Mouse (Mus musculus) layer of hippocampus, adult 8-10 months (tissue): ENCODE measurements around the gene Krt34. TPM values are rescaled to one million over a fixed set of nuclear protein-coding genes. Genes with fewer than 3 reads are reported as not detected.

Experiments
- DNase-seq, 2 experiments: peaks; one replicate each; pipeline ENCODE4 v3.0.0; 2022; ENCODE audit warnings: low spot score in 2 of 2
- total RNA-seq, 4 experiments: library from RNA; stranded (reverse); gene quantifications; 2 replicates each; pipeline ENCODE4 v1.2.4; 2022

Gene Krt34
- total RNA-seq, result not detected

DNA sequence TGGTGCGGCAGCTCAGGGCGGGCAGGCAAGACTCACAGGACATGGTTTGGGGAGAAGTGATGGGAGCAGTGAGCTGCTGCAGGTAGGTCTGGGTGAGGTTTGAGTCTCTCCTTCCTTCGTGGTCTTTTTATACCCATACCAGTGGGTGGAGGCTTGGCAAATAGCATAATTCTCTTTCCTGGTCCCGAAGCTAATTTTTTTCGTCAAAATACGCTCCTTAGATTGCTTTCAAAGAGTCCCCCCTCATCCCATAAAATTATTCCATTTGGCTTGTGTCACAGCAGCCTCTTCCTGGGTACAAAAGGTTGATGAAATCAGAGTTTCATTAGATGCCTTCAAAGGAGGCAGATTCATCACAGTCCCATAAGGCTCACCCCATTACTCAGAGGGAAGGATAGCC, at the start of gene Krt34:
Krt34 (minus strand) TSS at position 101 of the 400 bp plus-strand sequence.
- no peak for DNase-seq

DNA sequence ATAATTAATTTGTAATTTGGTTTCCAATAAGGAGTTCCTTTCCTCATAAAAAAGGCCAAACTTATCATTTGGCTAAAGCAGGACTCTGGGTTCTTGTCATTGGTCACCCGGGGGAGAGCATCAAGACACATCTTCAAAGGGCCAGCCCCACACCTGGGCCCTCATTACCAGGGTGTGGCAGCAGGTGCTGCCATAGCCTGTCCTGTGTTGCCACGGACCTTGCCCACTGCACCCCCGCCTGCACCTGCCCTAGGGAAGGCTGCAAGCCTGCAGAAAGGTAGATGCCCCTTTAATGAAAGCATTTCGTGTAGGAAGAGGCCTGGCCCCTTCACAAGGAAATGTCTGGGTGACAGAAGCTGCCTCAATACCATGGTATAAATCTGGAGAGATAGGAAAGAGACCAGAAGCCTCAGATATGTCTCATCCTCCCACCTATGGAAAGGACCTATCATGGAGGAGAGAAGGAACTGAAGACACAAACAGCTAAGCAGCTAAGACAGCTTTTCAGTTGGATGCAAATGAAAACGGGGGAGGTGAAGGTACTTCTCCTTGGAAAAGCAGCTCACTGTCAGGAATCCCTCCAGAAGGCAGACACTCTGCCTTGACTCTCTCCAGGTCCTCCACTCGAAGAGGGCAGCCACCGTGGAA, 47.1 kb upstream of the Krt34 start:
- no peak for DNase-seq

DNA sequence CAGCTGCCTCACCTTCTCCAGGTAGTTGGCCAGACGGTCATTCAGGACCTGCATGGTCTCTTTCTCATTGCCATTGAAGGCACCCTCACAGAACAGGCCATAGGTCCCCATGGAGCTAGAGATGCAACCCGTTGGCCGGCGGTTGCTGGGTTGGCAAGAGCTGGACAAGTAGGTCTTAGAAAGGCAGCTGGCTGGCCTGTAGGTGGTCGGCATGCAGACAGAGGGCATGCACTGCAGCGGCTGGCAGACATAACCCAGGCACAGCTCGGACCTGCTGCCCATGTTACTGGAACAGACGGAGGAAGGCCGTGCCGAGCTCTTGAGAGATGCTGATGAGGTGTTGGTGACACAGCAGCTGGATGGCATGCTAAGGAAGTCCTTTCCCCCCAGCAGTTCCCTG, 46.5 kb upstream of the Krt34 start, which contains the start of gene Krt32:
Krt32 (minus strand) TSS at position 366 of the 400 bp plus-strand sequence.
- DNase-seq, result no peak

DNA sequence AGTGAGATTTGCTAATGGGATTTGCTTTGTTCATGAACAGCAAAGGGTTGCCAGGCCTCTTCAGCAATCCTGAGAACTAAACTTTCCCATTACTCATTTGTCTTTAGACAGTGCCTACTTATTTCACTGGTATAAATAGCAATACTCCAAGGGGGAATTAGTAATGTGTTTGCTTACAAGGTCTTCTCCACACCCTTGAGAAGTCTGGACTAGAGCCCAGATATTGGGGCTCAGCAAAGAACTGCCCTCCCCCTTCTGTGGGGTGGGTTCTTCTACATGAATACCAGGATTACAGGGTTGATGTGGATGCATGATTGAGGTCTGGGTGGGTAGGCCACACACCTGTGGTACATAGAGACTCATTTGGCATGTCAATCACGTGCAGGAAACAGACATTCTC, 32.5 kb upstream of the Krt34 start:
- no peak for DNase-seq

DNA sequence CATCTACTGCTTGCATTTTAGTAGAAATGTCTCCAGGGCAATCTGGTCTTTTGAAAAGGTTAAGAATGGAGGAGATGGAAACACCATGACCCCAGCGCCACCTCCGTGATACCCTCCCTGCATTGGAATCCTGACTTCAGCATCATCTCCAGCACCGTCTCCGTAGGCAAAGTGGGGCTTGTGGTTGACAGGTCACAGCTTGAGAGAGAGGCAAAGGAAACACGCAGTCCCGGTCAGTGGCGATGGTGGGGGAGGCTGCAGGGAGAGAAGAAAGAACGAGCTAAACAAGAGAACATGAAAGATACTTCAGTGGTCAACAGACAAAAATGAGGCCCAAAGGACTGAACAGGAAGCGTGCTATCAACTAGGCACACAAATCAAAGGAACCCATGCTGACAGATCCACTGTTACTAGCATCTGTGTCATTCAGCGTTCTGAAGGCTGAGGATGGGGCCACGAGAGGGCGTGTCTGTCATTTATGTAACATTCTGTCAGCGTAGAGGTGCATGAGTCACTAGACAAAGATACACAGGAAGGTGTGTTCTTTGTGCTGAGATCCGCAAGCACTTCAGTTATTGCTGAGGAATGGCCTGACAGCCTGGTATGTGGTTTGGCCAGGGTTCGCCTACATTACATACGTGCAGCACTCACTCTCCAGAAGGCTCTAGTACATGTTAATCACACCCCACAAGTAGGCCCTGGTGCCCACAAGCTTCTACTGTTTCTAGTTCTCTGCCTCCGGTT, 26.1 kb upstream of the Krt34 start:
- no peak for DNase-seq

DNA sequence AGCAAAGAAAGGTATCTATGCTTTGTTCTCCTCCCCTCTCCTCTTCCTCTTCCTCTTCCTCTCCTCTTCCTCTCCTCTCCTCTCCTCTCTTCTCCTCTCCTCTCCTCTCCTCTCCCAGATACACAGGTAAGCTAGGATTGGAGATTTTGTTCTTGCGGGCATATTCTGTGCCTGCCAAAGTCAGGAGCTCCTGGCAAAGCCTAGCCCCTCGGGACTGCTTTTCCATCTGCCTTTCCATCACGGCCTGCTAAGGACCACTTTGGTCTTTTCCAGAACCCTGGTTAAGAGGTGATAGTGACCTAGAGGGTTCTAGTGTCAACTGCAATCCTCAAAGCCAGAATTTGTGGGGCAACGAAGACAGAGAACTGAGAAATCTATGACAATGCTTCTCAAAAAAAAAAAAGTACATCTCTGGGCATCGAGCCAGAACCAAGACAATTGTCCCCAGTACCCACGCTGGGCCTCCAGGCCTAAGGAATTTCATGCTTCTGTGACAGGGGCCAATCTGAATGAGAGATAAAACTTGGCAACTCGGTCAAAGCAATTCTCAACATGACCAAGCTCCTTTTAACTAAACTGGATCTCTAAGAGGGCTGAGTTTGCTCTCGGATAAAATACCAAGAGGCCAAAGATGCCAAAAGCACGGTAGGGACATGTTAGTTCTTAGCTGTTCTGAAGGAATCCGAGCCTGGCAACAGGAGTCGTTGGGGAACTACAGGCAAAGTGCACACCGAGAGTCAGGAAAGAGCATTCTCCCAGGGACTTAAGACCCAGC, 25.1 kb upstream of the Krt34 start:
- DNase-seq, result no peak

DNA sequence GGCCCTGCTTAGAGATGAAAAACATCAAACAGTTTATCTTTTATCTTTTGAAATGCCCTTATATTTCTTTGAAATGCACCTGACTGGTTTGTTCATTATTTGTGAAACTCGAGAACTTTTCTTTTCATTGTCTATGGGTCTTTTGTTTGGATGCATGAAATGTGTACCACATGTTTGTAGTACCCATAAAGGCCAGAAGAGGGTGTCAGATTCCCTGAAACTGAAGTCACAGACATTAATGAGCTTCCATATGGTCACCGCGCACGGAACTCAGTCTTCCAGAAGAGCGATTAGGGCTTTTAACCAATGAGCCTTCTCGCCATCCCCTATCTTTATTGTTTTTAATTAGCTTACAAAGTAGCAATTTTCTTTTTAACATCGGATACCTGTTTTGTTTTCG, 17.5 kb upstream of the Krt34 start:
- DNase-seq, result no peak

DNA sequence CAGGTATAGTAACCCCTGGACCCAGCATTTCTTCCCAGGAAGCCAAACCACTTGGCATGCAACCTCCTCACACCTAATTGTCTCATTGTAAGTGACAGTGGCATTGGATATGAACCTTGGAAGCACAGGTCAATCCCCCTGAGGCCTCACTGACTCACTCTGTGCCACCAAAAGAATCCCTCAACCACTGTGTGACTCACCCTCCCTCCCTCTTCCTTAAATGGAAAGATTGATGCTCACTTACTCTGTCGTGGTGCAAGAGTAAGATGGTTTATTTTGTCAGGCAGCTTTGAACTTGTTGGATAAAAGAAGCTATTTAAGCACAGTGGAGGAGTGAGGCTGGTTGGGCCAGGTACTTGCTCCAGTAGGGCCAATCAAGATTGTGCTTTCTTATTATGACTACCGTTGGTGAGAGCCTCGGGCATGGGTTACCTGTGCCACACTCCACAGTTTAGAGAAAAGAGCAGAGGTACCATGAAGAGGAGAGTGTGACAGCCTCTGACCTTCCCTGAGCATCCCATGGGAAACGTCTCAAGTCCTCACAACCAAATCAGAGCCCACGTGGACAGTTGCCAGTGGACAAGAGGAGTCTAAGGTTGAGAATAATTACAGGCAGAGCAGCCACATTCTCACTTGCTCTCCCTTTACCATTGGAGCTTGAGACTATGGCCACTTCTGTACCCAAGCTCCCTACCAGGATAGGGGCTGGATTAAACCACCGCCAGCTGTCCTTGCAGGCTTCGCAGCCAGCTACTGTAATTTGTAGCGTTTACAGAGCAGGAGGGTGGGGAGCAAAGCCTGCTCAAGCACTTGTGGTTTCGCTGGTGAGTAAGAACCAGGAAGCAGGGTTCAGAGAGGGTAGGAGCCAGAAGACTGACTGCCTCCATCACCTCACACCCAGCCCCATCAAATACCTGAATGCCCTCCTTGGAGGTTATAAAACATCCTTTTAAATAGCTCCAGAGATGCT, 14.6 kb upstream of the Krt34 start:
- no peak for DNase-seq

DNA sequence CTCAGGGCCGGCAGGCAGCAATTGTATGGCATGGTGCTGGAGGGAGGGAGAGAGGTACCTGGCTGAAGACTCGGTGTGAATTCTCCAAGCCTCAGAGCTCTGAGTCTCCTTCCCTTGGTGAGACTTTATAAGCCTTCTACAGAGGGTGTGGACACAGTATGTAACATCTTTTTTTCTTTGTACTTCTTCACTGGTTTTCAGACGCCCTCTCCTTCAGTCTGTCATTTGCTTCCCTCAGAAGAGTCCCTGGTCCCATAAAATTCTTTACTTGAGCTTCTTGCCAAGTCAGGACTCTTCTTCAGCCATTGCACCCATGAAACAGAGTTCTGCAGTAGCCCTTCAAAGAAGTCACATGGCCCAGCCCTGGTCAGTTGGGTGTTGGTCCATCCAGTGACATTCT, 9.1 kb upstream of the Krt34 start, which contains the start of gene Krt31:
Krt31 (minus strand) TSS at position 101 of the 400 bp plus-strand sequence.
- DNase-seq, result no peak

DNA sequence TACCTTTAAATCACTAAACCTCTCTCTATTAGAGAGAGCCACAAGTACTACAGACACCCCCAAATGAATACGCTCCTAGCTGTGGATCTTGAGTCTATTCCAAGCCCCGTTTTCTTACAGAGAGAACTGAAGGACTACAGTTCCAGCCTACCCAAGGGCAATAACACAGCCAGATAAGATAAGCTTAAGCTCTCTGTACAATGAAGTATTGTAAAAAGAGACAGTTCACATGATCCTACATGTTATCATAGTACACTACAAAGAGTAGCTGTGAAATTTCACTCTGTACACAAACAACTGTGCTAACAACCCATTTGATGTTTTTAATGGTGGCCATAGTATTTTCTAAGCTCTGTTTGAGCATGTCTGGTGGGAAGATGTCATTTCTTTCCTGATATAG, 5.8 kb upstream of the Krt34 start:
- DNase-seq, result no peak

DNA sequence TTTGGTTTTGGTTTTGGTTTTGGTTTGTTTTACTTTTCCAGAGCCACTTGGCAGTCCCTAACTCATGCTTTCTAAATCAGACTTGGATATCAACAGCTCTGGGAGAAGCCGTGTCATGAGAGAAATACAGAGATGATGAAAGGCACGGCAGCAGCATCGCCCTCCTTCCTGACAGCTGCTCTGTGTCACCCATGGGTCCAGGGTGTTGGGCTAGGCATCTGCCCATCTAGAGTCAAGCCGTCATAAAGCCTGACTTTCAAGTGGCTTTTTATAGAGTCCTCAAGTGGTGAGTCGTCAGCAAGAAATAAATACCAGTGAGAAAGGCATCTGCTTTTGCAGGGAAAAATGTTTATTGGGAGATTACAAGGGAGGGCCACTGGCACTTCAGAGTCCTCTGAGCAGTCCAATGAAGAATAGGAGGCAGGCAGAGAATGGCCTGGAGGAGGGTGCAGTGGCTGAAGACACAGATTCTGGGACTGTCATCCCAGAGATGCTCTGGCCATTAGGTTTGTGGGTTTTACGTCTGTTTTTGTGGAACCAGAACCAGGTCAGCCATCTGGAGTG, 5.0 kb upstream of the Krt34 start:
- no peak for DNase-seq

DNA sequence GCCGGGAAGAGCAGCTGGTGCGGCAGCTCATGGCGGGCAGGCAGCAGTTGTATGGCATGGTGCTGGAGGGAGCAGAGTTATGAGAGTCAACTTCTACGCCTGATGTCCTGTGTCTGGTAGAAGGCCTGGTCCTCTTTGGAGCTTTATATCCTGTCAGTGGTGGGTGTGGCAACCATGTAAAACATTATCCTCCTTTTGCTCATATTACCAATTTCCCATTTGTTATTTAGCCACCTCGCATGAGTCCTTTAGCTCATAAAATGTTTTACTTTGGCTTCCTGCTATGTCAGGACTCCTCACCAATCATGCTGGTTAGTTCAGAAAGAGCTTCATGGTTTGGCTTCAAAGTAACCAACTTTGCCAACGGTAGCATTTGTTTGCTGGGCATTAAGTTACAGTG, 11.6 kb downstream of the Krt34 start, which contains the start of gene Krt33b:
Krt33b (minus strand) TSS at position 101 of the 400 bp plus-strand sequence.
- DNase-seq, result no peak

DNA sequence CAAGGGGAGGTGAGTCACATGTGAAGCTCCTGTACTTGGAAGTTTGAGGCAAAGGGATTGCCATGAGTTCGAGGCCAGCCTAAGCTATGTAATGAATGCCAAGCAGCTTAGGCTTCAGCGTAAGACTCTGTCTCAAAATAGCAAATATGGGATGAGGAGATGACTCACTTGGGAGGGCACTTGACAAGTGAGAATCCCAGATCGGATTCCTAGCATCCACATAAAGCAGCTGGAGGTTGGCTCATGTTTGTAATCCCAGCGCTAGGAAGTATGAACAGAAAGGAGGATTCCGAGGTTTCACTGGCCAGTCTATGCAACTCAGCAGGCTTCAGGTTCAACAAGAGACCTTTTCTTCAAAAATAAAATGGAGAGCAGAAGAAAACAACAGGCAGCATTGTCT, 19.9 kb downstream of the Krt34 start:
- no peak for DNase-seq

DNA sequence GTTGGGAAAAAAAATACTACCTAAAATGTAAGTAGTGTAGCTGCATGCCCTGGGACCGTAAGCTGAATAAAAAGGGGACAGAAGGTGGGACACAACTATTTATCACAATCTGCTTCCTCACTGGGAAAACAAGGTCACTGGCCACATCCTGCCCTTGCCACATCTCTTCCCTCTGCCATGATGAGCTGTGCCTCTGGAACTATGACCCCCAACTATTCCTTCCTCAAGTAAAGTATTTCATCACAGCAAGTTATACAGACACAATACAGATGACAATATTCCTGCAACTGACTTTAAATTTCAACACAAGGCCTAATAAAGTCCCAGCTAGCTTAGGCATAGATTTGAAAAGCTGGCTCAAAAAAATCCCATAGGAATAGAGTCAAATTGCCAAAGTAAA, 21.9 kb downstream of the Krt34 start:
- DNase-seq, result no peak

DNA sequence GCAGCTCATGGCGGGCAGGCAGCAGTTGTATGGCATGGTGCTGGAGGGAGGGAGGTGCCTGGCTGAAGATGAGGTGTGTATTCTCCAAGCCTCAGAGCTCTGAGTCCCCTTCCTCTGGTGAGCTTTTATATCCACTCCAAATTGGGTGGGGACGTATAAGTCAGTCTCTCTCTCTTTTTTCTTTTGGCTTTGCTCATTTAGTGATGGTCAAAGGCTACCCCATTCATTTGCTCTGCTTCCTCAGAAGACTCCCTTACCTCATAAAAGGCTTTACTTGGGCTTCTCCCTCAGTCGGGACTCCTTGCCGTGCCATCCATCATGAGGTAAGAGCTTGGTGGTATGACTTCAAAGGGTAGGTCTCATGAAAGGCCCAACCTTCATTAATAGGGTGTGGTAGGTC, 25.2 kb downstream of the Krt34 start, which contains the start of gene Krt33a:
Krt33a (minus strand) TSS at position 101 of the 400 bp plus-strand sequence.
- no peak for DNase-seq

DNA sequence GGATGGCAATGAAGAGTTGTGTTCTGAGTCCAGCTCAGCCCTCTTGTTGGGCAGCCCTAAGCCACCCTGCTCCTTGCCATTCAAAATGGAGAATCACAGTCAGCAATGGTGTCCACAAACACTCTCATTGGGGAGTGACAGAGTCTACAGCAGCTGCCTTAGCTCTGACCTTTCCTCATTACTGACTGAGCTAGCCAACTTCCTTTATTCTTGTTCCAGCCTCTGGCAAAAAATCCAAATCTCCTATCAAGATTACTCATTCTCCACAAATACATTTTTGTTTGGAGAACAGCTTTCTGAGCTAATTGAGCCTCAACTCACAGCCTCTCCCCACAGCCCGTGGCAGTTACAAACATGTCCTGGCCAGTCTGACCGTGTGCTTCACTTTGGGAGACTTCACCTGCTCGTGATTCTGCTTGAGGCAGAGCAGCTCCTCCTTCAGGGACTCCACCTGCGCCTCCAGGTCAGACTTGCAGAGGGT, 27.6 kb downstream of the Krt34 start:
- DNase-seq, result no peak

DNA sequence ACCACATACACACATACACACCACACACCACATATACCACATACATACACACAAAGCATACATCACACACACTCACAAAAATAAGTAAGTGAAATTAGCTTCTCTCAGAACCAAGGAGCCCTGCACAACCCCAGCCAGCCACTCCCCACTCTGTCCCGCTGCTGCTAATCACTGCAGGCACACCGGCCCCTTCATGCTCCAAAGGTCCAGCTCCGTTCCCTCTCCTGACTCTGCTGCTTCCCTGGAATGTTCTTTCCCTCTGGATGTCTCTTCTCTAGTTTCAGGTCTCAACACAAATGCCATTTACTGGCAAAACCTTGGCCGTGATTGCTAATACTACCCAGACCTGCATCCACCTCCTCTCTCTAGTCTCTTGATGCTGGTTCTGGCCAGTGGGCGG, 30.7 kb downstream of the Krt34 start:
- DNase-seq, result no peak

DNA sequence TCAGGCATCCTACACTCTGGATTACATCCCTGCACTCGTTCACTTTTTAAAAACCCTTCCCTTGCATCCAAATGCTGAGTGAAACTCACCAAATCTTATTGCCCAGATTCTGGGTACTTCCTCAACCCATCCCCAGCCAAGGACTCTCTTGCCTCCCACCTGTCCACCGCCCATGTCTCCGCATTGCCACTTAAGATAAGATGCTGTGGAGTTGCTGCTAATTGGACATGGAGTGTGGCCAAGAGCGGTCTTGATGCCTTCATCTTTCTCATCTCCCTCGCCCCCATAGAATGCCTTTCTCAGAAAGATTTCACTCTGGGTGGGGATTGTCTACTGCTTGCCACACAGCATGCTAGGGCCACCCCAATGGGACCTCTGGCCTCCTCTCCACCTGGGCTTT, 33.0 kb downstream of the Krt34 start:
- no peak for DNase-seq

DNA sequence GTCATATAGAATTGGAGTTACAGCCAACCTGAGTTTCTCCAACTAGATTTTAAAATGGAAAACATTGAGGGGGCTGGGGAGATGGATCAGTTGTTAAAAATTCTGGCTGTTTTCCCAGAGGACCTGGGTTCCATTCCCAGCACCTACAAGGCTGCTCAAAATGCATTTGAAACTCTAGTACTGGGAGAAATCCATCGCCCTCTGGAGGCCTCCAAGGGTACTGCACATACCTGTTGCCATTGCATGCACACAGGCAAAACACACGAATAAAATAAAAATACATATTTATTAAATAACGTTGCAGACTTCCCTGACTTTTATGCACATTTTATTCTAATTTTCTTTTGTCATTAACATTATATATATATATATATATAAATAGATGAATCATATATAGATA, 34.7 kb downstream of the Krt34 start:
- no peak for DNase-seq

DNA sequence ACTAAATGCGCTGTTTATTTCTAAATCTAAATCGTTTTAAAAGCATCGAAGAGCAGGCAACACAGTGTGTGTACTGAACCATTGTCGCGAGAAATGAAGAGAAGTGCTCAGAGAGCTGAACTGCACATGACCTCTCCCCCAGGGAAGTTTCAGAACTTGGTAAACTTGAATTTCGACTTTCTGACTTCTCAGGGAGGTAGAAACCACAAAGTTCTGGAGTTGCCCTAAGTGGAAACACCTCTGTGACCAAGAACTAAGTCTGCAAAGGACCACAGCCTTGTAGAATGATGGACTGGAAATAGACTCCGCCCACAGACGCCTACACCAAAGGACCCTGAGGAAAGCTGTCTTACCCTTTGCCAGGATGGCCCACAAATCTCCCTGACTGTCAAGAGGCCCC, 35.4 kb downstream of the Krt34 start:
- no peak for DNase-seq
